Mouse (Mus musculus) lung, postnatal 14 days (tissue): ENCODE measurements around the gene Tlk1.

Source experiments
- DNase-seq: peaks from one replicate; pipeline ENCODE4 v3.0.0; 2021

Tlk1 gene

GRCm38 (mm10) chr2:70784447-70784846, 41.1 kb downstream of the Tlk1 start:
- no peak for DNase-seq

GRCm38 (mm10) chr2:70783504-70783903, 42.0 kb downstream of the Tlk1 start:
- DNase-seq = no peak

DNA sequence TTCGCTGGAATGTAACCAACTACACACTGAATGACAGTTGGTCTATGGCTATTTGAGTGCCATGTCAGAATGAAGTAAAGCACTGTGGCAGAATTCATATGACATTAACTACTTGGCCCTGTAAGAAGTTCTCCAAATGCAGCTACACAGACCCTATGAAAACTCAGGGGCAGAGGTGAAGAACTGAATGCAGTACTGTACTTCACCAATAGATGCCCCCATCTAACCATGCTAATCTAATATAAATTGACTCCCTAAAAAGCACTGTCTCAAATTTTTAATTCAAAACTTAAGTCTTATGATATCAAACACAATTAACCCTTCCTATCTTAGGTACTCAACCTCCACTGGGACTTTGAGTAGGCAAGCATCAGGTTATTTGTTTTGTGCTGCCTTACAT, 45.9 kb downstream of the Tlk1 start:
- DNase-seq = peak; percentile 42

DNA sequence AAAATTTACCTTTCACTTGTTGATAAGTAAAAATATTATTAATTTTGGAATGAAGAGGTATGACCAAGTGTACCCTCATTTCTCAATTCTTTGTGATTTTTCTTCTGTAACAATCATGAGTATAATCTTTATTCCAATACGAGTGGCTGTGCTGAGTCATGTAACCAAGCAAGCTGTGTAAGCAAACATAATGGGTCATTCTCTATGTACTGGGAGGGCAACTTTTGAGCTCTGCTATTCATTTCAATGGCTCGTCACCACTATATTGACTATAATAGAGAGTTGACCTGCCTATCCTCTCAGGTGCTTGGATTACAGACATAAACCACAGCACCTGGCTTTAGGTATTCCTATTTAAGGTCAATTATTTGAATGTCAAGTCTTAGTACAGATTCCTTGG, 48.8 kb downstream of the Tlk1 start:
- DNase-seq = no peak

- DNase-seq = peak; percentile 19
Observed at GRCm38 (mm10) chr2:70764734-70765133, 60.8 kb downstream of the Tlk1 start.

- no peak for DNase-seq
Observed at GRCm38 (mm10) chr2:70762741-70763140, 62.8 kb downstream of the Tlk1 start.

DNA sequence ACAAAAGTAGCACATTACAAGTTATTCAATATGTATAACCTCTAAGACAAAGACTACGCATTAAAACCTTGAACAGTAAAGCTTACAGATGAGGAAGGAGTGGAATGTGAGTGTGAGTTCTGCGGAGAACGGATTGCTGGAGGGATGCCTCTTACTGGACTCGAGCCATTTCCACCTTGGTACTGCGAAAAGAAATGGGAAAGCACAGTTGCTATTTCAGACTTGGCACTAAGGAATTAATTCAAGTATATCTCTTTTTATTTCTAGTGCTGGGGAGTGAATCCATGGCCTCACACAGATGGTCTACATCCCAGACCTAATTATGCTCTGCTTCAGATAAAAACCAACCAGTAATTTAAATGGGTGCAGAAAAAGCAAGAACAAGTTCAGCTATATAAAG, 73.4 kb downstream of the Tlk1 start:
- DNase-seq = no peak

DNA sequence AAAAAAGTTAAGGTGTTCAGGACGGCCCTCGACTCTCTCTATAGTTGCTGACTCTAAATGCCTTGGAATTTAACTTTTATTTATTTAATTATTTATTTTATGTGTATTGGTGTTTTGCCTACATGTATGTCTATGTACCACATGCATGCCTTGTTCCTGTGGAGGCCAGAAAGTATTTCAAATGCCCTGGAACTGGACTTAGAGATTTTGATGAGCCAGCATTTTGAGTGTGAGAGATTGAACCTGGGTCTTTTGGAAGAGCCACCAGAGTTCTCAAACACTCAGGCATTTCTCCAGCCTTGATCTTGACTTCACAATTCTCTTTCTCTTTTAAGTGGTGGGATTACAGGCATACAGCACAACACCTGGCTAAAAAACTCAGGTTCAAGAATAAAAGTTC, 73.9 kb downstream of the Tlk1 start:
- DNase-seq = no peak

- DNase-seq = no peak
Observed at GRCm38 (mm10) chr2:70742588-70742987, 82.9 kb downstream of the Tlk1 start.

- no peak for DNase-seq
Observed at GRCm38 (mm10) chr2:70741901-70742300, 83.6 kb downstream of the Tlk1 start.

DNA sequence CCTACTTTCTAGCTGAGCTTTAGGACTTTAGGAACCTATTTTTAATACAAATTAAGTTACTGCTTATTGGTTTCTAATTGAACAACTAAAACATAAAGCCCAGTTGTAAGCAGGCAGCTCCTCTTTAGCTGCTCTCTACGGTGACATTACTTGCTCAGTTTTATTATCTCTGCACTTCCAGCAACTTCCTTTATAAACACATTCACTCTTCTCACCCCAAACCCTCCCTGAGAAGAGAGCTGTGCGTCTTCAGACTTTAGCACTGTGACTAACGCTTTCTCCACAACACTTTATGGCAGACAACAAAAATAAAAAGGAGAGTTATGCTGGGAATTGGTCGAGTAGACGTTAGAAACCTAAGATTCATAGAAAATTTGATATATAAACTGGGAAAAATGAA, 89.5 kb downstream of the Tlk1 start:
- no peak for DNase-seq

DNA sequence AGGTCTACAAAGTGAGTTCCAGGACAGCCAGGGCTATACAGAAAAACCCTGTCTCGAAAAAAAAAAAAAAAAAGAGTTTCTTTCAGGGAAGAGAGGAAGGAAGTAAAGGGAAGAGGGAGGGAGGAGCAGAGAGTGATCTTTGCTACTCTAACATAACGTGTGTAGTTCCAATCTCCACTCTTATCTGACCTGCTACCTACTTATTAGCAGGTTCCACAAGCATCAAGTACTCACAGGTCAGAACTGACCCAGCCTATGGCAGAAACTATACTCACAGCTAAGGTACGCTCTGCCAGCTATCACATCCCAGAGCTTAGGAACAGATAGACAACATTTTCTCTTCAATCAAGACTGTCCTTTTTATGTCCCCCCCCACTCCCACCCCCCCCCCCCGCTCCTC, 90.0 kb downstream of the Tlk1 start:
- DNase-seq = no peak

DNA sequence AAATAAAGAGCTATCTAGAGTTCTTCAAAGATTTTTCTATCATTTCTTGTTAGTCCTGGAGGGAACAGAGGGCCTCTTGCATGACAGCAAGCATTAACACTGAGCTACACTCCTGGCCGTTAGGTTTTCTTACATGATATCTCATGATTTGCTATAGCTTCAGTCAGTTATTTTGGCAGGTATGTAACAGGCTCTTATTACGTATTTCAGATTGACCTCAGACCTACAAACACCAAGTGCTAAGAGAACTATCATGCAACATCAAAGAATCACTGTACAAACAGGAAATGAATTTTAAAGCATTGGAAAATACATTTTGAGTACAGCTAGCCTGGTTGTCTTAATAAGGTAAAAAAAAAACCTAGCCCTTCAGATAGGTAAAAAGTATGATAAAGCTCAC, 98.4 kb downstream of the Tlk1 start:
- DNase-seq = no peak

DNA sequence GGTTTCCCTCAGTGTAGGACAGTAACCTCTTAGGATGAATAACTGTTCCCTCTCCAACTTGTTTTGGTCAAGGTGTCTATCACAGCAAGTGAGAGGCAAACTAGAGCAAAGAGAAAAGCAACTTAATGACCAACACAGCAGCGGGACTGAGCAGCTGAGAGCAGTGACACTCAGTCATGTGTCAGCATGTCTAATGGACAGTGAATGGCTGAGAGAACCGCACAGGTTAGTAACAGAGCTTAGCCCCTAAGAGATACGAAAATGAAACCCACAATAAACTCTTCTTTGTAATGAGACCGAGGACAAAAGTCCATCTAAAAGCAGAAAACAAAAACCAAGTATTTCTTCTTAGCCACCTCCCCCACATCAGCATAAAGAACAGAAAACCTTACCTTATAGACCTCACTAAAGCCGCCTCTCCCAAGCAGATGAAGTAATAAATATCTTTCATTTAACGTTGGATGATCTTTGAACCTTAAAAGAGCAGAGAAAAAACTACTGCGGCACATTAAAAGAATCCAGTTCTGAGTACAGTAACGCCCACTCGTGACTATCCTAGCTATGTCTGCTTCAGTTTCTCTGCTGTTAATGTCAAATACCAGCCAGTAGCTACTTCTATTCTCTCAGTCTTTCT, 101.8 kb downstream of the Tlk1 start:
- no peak for DNase-seq

- DNase-seq = no peak
Observed at GRCm38 (mm10) chr2:70710878-70711277, 114.7 kb downstream of the Tlk1 start.

- DNase-seq = no peak
Observed at GRCm38 (mm10) chr2:70710236-70710635, 115.3 kb downstream of the Tlk1 start.

GRCm38 (mm10) chr2:70708986-70709730, 116.4 kb downstream of the Tlk1 start:
- no peak for DNase-seq

GRCm38 (mm10) chr2:70702403-70702802, 123.1 kb downstream of the Tlk1 start:
- no peak for DNase-seq

DNA sequence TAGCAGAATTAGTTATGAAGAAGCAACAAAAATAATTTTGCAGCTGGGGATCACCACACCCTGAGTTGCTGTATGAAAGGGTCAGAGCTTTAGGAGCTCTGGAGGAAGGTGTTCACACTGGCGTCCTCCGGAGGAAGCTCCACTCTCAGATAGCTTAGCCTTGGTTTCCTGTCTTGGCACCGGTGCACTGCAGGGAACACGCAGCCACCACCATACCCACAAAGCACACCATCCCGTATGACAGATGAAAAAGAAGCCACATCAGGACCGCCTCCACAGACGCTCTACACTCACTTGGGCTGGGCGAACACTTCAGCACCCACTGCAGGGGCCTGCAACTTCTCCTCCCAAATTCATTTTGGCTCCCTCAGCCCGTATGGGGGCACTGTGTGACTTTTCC, 124.0 kb downstream of the Tlk1 start:
- DNase-seq = no peak

GRCm38 (mm10) chr2:70700851-70701250, 124.7 kb downstream of the Tlk1 start:
- DNase-seq = no peak

GRCm38 (mm10) chr2:70695712-70696111, 129.8 kb downstream of the Tlk1 start:
- peak; percentile 7 for DNase-seq

GRCm38 (mm10) chr2:70690195-70690594, 135.3 kb downstream of the Tlk1 start:
- no peak for DNase-seq

GRCm38 (mm10) chr2:70688454-70689078, 137.0 kb downstream of the Tlk1 start:
- DNase-seq = no peak

- DNase-seq = no peak
Observed at GRCm38 (mm10) chr2:70682324-70682723, 143.2 kb downstream of the Tlk1 start.
